Mouse (Mus musculus): ENCODE data around the gene Ccdc9b. TPM values are rescaled to one million over a fixed set of nuclear protein-coding genes. Genes with fewer than 3 reads are reported as not detected.
A peak's percentile ranks its signal among the peaks of the same experiment; 100 is the strongest.

Gene Ccdc9b
- polyA plus RNA-seq, 1 experiment = 3.1 TPM

- WGBS = 12% methylated on average over 39 of the region's 39 CpGs
Measured at GRCm38 (mm10) chr2:118779504-118780480, 17.3 kb upstream of the Ccdc9b start, which contains the start of gene Disp2. Gene Disp2 (plus strand): TSS chr2:118779719.

DNA sequence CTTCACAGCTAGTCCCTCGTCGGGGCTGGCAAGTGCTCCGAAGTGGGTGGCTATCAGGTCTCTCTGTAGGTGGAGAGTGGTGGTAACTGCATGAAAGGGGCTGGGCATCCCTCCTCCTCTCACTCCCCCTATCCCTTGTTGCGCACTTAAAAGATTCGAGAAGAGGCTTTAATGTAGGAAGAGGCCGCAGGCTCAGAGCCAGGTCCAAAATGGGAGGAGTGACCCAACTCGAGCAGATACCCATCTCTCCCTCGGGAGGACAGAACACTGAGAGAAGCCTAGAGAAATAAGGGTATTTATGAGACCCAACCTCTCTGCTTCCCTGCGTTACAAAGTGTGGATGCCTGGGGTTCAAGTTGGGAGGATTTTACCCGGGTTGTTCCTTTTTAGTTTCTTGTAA is 16.6 kb upstream of the Ccdc9b start:
- TF ChIP-seq POLR2A (IDR thresholded peaks at IDR 0.05; ENCODE audit: low read depth, low read length) = no peak
- TF ChIP-seq CTCF (IDR thresholded peaks at IDR 0.05; ENCODE audit: extremely low read depth, insufficient read depth, insufficient read length, insufficient replicate concordance) = no peak
- WGBS = 42% methylated on average over 10 of the region's 10 CpGs
- Histone ChIP-seq H3K27me3 (ENCODE audit: control insufficient read depth, insufficient read depth, low read length) (no peaks in the 10 kb centered on the region), H3K36me3 (ENCODE audit: control insufficient read depth, insufficient read depth, low read length) (no peaks in the 10 kb centered on the region), H3K27ac (ENCODE audit: insufficient read depth, low read length) (no peak overlapping the region), H3K4me3 (ENCODE audit: extremely low read depth, insufficient read depth, insufficient read length) (peak overlapping the region; percentile 28; the same call in 1 of the 2 replicates), H3K4me1 (ENCODE audit: control insufficient read depth, insufficient read depth, insufficient read length) (no peaks in the 10 kb centered on the region; the same call in 1 of the 2 replicates)
- DNase-seq (ENCODE audit: low read depth in 1 of 2, low spot score in 2 of 2) = no peak

More at GRCm38 (mm10) chr2:118779504-118780480, 17.3 kb upstream of the Ccdc9b start, which contains the start of gene Disp2:
- Histone ChIP-seq H3K4me1 (ENCODE audit: control insufficient read depth, insufficient read depth, insufficient read length) (no peaks in the 10 kb centered on the region; the same call in 1 of the 2 replicates), H3K27ac (ENCODE audit: insufficient read depth, low read length) (no peak within 1 kb of the TSS), H3K4me3 (ENCODE audit: extremely low read depth, insufficient read depth, insufficient read length) (peak within 1 kb of the TSS; percentile 28; the same call in 1 of the 2 replicates), H3K27me3 (ENCODE audit: control insufficient read depth, insufficient read depth, low read length) (no peaks in the 10 kb centered on the region), H3K36me3 (ENCODE audit: control insufficient read depth, insufficient read depth, low read length) (no peaks in the 10 kb centered on the region)
- TF ChIP-seq CTCF (IDR thresholded peaks at IDR 0.05; ENCODE audit: extremely low read depth, insufficient read depth, insufficient read length, insufficient replicate concordance) (no peak), POLR2A (IDR thresholded peaks at IDR 0.05; ENCODE audit: low read depth, low read length) (no peak)
- peak; percentile 39 to 81 for DNase-seq (ENCODE audit: low read depth in 1 of 2, low spot score in 2 of 2)

DNA sequence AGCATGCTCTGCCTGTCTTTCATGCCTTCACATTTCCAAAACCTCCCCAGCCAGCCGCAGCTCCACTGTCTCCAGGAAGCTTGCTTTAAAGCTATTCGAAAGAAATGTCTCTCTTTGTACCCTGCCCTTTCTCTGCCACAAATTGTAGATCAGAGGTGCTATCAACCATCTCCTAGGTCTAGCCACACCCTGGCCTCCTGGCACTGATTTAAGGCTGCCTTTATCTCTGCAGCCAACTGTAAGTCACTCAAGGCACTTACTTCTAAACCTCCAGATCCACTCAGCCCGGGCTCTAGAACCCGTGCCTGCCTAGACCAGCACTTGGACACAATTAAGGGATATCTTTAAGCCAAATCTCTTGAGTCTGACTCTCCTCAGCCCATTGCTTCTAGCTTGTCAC is 16.0 kb upstream of the Ccdc9b start:
- H3K36me3 ChIP-seq (ENCODE audit: control insufficient read depth, insufficient read depth, low read length) = no peaks in the 10 kb centered on the region
- 77% methylated on average over 4 of the region's 4 CpGs for WGBS
- H3K4me3 ChIP-seq (ENCODE audit: extremely low read depth, insufficient read depth, insufficient read length) = no peak overlapping the region
- DNase-seq (ENCODE audit: low read depth in 1 of 2, low spot score in 2 of 2) = no peak
- H3K27ac ChIP-seq (ENCODE audit: insufficient read depth, low read length) = no peak overlapping the region
- no peak for TF ChIP-seq POLR2A (IDR thresholded peaks at IDR 0.05; ENCODE audit: low read depth, low read length)
- TF ChIP-seq CTCF (IDR thresholded peaks at IDR 0.05; ENCODE audit: extremely low read depth, insufficient read depth, insufficient read length, insufficient replicate concordance) = no peak
- no peaks in the 10 kb centered on the region for H3K27me3 ChIP-seq (ENCODE audit: control insufficient read depth, insufficient read depth, low read length)
- H3K4me1 ChIP-seq (ENCODE audit: control insufficient read depth, insufficient read depth, insufficient read length) = no peaks in the 10 kb centered on the region; the same call in 1 of the 2 replicates

DNA sequence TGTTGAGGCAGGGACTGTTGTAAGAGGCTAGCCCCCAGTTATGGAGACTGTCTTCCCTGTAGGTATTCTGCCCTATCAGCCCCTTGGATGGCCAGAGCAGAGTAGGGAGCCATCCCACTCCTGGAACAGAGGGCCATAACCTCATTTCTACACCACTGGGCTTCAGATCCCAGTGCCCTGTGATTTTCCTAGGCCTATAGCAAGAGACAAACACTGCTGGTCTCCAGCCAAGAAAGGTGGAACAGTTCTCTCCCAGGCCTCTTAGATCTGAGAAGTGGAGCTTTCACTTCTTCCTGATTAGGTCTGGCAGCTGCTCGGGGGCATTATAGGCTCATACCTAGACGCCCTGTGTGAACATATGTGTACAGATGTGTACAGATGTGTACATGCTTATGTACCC is 13.8 kb upstream of the Ccdc9b start:
- Histone ChIP-seq H3K36me3 (ENCODE audit: control insufficient read depth, insufficient read depth, low read length) (no peaks in the 10 kb centered on the region), H3K4me1 (ENCODE audit: control insufficient read depth, insufficient read depth, insufficient read length) (no peaks in the 10 kb centered on the region; the same call in 1 of the 2 replicates), H3K27ac (ENCODE audit: insufficient read depth, low read length) (no peak overlapping the region), H3K4me3 (ENCODE audit: extremely low read depth, insufficient read depth, insufficient read length) (no peak overlapping the region), H3K27me3 (ENCODE audit: control insufficient read depth, insufficient read depth, low read length) (no peaks in the 10 kb centered on the region)
- DNase-seq (ENCODE audit: low read depth in 1 of 2, low spot score in 2 of 2) = no peak
- TF ChIP-seq POLR2A (IDR thresholded peaks at IDR 0.05; ENCODE audit: low read depth, low read length) (no peak), CTCF (IDR thresholded peaks at IDR 0.05; ENCODE audit: extremely low read depth, insufficient read depth, insufficient read length, insufficient replicate concordance) (no peak)
- WGBS = 63% methylated on average over 2 of the region's 2 CpGs

GRCm38 (mm10) chr2:118775846-118776245 is 13.4 kb upstream of the Ccdc9b start:
- H3K27ac ChIP-seq (ENCODE audit: insufficient read depth, low read length) = no peak overlapping the region
- H3K4me1 ChIP-seq (ENCODE audit: control insufficient read depth, insufficient read depth, insufficient read length) = no peaks in the 10 kb centered on the region; the same call in 1 of the 2 replicates
- no peak overlapping the region for H3K4me3 ChIP-seq (ENCODE audit: extremely low read depth, insufficient read depth, insufficient read length)
- DNase-seq (ENCODE audit: low read depth in 1 of 2, low spot score in 2 of 2) = no peak
- TF ChIP-seq CTCF (IDR thresholded peaks at IDR 0.05; ENCODE audit: extremely low read depth, insufficient read depth, insufficient read length, insufficient replicate concordance) (no peak), POLR2A (IDR thresholded peaks at IDR 0.05; ENCODE audit: low read depth, low read length) (no peak)
- H3K36me3 ChIP-seq (ENCODE audit: control insufficient read depth, insufficient read depth, low read length) = no peaks in the 10 kb centered on the region
- WGBS = 97% methylated on average over 3 of the region's 4 CpGs
- no peaks in the 10 kb centered on the region for H3K27me3 ChIP-seq (ENCODE audit: control insufficient read depth, insufficient read depth, low read length)

DNA sequence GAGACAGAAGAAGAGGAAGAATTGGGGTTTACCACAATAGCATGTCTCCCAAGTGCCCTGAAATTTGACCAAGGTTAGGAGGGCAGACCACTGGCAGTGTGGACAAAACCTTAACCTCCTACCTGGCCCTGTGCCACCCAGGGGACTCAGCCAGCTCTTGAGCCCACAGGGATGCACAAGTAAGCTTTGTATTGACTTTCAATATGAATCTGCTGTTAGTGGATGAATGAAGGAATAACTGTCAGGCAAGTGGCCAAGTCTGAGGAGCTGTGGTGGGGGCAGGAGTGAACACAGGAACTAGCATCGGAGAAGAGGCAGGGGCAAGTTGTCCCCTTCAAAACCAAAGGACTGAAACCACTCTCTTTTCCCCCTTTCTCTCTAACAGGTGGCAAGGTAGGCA is 12.9 kb upstream of the Ccdc9b start:
- Histone ChIP-seq H3K4me3 (ENCODE audit: extremely low read depth, insufficient read depth, insufficient read length) (no peak overlapping the region), H3K36me3 (ENCODE audit: control insufficient read depth, insufficient read depth, low read length) (no peaks in the 10 kb centered on the region), H3K27me3 (ENCODE audit: control insufficient read depth, insufficient read depth, low read length) (no peaks in the 10 kb centered on the region), H3K27ac (ENCODE audit: insufficient read depth, low read length) (no peak overlapping the region), H3K4me1 (ENCODE audit: control insufficient read depth, insufficient read depth, insufficient read length) (no peaks in the 10 kb centered on the region; the same call in 1 of the 2 replicates)
- DNase-seq (ENCODE audit: low read depth in 1 of 2, low spot score in 2 of 2) = no peak
- TF ChIP-seq POLR2A (IDR thresholded peaks at IDR 0.05; ENCODE audit: low read depth, low read length) (no peak), CTCF (IDR thresholded peaks at IDR 0.05; ENCODE audit: extremely low read depth, insufficient read depth, insufficient read length, insufficient replicate concordance) (no peak)
- WGBS = 26% methylated on average over 1 of the region's 1 CpGs

Data from spleen, adult 2 months (tissue).